Mouse (Mus musculus) frontal cortex, postnatal 14 days (tissue): ENCODE measurements around the gene Zbtb48.

Experiments used
- DNase-seq, 2 experiments: peaks; one replicate each; pipeline ENCODE4 v3.0.0; 2022; ENCODE audit warnings: low spot score in 2 of 2

Zbtb48 gene

DNA sequence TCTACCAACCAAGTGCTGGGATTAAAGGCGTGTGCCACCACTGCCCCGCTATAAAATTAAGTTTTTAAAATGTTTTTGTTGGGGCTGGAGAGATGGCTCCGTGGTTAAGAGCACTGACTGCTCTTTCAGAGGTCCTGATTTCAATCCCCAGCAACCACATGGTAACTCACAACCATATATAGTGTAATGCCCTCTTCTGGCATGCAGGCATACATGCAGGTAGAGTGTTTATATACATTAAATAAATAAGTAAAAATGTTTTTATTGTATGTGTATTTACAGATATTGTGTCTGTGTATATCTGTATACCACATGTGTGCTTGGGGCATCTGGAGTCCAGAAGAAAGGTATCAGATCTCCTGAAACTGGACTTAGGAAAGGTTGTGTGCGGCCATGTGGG is 26.1 kb downstream of the Zbtb48 start:
- DNase-seq, result no peak

DNA sequence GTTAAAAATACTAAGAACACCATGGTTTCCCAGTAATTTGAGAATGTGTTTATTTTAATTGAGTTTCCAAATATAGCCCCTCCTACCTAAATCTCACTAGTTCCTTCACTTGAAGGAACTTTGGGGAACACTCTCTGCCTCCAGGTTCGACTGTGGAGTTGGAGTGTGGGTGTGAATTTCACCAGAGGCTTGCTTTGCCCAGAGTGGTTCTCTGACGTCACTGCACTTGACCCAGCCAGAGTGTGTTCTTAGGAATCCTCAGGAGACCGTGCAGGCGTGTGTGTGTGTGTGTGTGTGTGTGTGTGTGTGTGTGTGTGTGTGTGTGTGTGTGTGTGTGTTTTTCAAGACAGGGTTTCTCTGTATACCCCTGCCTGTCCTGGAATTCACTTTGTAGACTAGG is 26.6 kb downstream of the Zbtb48 start:
- no peak for DNase-seq

DNA sequence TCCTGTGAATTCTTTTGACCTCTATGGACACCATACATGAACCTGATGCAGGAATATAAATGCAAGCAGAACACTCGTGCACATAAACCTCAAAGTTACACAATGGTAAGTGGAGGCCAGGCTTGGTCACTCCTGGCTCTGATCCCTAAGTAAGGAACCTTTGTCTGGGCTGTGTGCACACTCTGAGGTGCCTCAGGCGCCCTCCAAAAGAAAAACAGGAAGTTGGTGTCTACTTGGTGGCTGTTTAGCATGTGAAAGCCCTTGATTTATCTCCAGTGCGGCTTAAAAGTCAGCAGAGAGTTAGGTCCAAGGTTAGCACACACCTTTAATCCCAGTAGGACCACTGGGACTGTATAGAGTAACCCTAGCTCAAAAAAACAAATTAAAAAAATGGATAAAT is 28.0 kb downstream of the Zbtb48 start:
- no peak for DNase-seq

DNA sequence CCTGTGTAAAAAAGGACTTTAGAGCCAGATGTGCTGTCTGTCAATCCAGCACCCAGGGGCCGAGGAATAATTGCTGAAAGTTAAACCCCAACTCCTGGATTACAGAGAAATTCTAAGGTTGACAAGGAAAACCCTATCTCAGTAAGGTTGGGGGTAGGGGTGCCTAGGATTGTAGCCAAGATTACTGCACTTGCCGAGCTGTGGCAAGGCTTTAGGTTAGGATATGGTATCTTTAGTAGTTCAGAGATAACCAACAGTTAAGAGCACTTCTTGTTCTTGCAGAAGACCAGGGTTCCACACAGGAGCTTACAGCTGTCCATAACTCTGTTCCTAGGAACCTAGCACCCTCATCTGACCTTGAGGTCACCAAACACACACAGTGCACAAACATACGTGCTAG is 29.8 kb downstream of the Zbtb48 start:
- no peak for DNase-seq

DNA sequence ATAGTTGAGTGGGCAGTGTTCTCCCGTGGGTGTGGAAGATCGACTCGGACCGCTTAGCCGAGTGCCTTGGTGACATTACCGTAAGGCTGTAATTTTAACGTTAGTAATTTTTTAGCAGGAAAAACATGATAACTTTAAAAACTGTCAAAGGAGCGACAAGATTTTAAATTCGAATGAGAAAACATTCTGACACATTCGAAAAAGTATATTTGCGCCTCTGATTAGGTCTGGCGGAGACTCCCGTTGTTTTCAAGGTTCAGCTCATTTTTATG is 30.6 kb downstream of the Zbtb48 start:
- DNase-seq, result no peak

DNA sequence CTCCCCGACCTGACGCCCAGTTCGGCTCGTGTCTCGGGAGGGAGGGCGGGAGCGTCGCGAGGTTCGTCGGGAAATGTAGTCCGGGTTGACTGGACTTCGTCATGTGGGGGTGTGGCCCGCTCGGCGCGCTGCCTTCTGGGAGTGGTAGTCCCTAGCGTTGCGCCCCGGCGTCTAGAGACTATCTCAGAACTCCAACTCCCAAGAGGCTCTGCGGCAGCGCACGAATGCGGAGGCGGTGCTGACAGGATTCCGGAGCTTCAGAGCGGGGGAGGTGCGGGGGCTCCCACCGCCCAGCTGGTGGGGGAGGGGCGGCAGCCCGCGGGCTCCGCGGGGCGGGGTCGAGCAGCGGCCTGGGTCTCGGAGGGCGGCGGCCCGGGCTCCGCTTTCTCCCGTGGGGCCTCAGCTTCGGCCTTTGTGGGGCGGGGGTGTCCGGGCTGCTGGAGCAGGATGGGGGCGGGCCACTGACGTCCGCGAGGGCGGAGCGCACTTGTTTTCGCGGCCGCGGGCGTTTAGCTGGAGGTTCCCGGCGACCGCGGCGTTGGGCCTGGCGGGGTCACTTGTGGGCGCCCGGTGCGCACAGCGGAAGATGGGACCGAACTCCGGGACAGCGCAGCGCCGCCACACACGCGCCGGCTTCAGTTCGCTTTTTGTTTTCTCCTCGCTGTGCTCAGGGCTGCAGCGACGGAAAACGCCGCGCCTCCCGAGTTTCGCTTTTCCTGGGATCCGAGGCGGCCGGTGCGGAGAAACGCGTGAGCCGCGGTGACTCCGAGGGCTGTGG is 31.1 kb downstream of the Zbtb48 start, which contains the start of gene Phf13:
Gene Phf13 (minus strand): TSS at position 86 of the 778 bp plus-strand sequence.
- peak; percentile 97 to 98 for DNase-seq

DNA sequence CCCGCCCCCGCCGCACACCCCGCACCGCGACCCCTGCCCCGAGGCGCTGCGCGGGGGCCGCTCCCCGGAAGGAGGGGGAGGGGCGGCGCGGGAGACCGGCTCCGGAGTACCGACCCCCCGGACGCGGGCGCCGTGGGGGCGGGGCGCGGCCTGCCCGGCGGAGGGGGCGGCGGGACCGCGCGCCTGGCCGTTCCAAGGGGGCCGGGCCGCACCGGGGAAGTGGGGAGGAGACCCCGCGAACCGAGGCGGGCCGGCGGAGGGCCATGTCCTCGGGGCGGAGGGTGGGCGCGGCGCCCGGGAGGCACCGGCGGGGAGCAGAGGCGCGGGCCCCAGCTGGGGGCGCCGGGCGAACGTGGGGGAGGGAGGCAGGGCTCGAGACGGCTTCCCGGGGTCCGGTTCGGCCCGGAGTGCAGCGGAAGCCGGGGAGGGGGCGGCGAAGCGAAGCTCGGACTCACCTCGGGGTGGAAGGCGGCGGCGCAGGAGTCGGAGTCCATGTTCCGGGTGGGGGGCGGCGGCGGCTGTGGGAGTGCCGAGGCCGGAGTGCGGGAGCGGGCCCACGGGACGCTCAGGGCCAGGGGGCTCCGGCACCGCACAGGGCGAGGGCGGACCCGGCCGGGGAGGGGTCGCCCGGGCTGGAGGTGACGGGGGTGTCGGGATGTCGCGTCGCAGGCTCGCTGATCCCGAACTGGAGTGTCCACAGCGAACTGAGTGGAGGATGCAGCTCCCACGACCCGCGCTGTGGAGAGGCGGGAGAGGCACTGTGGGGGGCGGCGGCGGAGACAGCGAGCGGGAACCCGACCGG is 31.9 kb downstream of the Zbtb48 start:
- DNase-seq, result no peak

DNA sequence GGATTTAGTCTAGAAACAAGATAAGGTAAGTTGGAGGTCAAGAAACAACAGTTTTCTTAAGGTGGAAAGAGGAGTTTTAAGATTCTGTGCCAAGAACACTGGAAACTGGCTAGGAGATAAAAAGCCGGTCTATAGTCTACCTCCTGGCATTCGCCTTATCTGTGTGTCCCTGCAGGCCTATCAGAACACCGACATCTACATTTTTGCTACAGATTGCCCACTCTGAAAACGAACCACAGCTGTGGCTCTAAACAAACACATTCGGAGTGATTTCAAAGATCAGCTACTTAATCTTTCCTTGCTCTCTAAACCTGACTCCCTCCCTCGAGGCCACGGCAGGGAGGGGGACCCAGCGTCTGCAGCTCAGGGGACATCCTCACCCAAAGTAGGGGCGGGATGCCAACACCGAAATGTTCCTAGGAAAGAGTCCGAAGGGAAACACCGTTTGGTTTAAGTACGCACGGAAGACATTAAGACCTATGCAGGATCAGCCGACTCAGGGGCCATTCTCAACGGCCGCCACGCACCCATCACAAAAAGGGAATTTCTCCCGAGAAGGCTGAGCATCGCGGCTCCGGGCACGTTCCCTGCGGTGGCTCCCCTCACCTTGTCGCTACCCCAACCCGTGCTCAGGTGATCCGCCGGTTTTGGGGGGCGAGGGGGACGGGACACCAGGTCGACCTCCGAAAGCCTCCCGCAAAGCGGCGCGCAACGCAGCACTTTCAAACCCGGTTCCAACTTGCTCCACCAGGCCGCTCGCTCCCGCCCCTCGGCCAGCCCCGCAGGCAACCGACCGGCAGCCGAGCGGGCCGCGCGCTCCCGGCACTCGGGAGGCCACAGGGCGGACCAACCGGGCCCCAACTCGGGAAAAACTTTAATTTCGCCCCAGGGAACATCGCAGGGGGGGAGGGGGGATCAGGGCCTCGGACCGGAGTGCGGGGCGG is 33.0 kb downstream of the Zbtb48 start:
- DNase-seq, result no peak

DNA sequence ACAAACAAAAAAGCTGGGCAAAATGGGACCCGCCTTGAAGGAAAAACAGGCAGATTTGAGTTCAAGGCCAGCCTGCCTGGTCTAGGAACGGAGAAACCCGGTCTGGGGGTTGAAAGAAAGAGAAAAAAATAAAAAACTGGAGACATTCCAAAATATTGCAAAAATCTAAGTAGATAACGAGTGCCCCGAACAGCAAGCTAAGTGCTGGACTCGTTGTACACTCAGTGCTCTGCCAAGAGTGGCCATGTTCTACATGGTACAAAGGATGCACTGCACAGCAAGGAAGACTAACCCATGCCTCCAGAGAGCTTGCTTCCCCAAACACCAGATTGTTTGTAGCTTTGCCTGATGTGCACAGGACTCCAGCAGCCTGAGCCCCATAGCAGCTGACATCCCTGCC is 34.4 kb downstream of the Zbtb48 start:
- no peak for DNase-seq

DNA sequence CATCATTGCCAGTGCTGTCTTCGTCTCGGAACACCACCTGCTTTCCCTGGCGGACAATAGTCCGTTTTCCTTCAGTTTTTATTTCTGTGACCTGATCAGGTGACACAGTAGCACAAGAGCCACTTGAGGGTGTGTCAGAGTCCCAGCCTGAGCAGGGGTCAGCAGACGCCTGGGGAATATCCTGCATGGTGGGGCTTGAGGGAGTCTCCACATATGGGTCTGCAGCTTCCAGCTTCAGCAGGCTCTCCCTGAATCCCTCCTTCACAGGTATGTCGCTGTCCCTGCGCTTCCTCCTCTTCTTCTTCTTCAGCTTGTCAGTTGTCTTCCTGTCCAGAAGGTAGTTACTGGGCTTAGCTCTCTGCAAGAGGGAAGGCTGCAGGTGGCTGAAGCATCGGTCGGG is 35.4 kb downstream of the Zbtb48 start:
- DNase-seq, result no peak

DNA sequence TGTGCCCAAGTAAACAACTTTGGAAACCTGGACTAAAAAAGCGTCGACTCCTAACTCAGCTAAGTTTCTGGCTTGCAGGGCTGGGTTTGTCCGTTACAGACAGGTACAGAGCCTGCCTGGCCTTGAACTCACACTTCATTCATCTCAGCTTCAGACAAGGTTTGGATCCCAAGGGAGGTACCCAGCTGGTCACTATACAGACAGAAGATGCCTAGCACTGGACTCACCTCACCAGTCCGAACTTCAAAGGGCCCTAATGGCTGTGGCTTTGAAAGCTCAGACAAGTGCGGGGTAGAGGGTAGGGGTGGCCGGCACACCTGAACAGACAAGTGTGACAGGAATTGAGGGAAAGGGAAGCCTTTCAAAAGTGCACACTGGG is 38.4 kb downstream of the Zbtb48 start:
- no peak for DNase-seq

DNA sequence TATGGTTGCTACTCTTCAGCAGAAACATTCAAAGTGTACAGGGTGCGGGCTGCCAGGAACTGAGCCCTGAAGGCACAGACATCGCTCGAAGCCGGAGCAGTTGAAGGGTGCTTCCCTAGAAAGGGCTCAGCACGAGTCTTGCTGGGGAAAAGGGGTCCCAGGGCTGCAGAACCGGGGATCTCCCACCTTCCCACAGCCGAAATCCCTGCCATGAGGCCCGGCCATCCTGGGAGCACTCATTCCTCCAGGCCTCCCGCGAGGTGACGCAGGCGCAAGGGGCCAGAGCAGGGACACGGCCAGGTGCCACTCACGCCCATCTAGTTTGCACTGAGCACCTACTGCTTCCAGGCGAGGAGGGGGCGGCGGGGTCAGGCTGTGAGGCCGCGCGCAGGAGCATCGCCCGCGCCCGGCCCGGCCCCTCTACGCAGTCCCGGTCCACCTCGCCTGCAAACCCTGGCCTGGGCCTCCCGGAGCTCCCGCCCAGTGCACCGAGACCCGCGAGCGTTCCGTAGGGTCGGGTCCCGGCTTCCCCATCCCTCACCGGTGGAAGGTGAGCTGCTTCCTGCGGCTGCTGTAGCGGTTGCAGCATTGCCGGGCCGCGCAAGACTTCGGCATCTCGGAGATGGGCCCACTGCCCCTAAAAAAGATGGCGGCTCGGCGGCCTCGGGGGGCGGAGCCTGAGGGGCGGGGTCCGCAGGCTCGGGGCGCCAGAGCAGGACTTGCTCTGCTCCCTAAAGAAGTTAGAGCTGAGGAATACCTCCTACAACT is 38.9 kb downstream of the Zbtb48 start, which contains the start of gene Thap3:
Gene Thap3 (minus strand): TSS at position 656 of the 768 bp plus-strand sequence.
- peak in 1 of 2 experiments; percentile 81 for DNase-seq

DNA sequence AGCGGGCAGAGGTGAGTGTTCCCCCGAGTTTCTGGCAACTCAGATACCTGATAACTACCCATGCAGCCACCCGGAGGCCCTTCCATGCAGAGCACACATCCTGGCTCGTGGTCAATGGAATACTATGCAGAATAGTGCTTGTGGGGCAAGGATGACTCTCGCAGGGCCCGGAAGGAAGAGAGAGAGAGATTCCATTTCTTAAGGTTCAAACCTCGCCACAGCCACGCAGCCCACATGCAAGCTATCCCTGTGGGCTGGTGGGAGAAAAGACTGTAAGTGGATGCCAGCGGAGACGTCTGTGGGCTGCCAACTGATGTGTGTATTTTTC is 39.5 kb downstream of the Zbtb48 start:
- no peak for DNase-seq

DNA sequence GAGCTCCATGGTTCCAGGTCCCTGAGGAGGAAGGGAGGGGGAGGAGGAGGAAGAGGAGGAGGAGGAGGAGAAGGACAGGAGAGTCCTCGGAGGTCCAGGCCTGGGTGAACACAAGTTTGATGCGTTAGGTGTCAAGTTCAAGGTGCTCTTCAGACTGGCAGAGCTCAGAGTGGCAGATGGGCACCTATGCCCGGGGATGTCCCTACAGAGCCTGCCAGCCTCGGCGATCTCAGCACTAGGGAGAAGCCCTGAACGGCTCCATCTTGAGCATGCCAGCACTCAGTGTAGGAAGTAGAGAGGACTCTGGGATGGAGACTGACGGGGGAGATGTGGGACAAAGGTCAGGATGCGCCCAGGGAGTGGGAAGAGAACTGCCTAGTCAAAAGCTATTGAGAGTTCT is 40.8 kb downstream of the Zbtb48 start:
- DNase-seq, result no peak

DNA sequence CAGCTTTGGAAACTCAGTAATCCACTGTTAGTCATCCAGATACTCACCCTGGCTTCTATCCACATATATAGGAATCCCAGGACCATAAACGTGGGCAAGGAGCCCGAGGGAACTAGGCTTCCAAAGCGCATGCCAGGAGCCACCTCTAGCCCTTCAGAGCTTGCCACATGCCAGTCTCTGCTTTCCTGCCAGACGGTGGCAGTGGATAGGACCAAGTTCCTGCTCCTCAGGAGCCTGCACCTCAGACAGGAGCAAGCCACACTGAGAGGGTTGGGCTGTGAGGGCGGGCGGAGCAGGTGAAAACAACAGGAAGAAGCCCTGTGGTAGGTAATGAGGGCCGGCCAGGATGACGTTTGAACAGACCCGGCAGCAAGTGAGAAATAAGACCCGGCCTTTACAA is 41.6 kb downstream of the Zbtb48 start:
- DNase-seq, result no peak

DNA sequence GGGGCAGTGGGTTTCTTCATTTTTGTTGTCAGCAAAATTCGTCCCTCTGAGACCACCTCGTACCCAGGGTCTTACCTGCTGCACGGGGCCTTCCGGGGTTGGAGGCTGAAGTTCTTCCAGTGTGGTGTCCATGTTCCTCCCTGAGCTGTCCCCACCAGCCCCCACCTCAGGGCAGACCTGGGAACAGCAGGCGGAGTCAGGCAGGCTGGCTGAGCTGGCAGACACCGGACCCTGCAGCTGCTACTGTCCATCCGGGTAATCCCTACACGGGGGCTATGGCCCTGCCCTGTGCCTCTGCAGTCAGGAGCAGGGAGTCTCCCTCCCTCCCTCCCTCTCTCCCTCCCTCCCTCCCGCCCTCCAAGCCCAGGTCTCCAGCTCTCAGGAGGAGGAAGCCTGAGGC is 43.9 kb downstream of the Zbtb48 start:
- no peak for DNase-seq

DNA sequence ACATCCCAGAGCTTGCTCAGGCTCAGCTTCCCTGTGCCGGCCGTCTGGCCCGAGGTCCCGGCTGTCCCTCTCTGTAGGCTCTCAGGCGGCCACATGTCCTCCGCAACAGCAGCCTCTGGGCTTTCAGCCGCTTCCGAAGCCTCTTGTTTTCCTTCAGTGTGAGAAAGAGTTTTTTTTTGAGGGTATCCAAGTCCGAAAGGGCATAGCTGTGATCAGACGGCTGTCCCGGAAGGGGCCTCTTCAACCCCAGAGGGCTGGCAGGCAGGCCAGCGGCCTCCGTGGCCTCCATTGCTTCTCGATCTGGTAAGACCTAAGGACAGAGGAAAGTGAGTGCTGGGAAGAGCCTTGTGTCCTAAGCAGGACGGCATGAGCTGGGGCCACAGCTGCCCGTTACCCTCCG is 44.4 kb downstream of the Zbtb48 start:
- no peak for DNase-seq

DNA sequence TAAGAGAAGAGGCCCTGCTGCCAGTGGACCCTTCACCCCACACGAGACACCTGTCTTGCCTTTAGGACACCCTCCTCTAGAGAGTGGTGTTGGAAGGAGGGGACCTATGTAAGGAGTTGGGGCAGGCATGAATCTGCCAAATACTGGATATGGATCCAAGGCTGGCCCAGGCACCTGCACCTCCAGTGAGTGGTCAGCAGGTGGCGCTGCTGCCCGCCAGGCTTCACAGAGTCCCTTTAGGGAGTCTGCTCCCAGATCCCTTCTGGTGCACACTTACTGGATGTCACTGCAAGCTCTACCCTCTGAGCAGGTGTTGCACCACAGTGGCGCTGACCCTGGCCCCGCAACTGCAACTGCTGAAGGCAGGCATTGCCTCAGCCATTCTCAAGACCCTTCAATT is 46.1 kb downstream of the Zbtb48 start:
- peak; percentile 75 to 84 for DNase-seq

DNA sequence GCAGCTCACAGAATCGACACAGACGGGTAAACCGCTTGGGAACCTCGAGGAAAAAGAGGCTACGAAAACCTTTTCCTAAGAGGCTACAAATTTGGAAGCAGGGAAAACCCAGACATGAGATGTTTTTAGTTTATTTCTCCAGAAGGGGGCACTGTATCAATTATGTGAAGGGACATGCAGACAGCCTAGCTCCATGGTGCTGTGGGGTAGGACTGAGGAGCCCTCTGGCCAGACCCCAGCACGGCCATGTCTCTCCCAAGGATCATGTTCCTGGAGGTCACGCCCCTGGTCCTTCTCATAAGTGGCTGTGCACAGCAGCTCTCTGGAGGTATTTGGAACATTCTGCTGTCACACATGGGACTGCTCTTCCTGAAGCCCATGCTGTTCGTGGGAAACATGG is 46.8 kb downstream of the Zbtb48 start:
- no peak for DNase-seq

DNA sequence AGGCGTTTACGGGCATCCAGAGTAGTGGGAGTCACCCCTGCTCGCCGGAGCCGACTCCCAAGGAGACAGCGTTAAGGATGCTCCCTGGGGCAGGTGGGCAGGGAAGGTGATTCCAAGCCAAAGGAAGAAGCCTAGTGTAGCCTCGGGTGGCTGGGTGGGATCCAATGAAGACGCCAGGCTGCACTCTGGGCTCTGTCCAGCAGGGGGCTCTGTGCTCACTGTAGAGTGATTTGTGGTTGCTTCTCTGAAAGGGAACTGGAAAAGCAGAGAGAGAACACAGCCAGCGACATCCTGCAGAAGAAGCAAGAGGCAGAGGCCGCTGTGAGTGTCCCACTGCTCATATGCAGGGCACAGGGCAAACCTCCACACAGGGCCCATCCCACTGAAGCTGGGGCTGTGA is 49.7 kb downstream of the Zbtb48 start:
- peak; percentile 77 to 88 for DNase-seq

DNA sequence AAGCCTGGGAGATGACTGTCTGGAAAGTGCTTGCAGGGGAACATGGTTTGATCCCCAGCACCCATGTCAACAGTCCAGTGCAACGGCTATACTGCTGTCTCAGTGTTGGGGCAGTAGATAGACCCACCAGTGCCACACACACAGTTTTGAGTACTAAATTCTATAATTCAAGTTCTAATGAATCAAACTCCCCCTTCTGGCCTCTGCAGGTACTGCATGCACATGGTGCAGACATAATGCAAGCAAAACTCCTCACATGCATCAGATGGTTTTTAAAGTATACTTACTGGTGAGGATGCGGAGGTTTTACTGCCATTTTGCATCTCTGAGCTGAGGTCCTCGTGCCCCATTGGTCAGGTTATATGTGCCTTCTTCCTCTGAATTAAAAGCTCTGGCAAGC is 52.0 kb downstream of the Zbtb48 start:
- DNase-seq, result no peak
